Mouse (Mus musculus): ENCODE results near the gene Cacnb3.

DNA sequence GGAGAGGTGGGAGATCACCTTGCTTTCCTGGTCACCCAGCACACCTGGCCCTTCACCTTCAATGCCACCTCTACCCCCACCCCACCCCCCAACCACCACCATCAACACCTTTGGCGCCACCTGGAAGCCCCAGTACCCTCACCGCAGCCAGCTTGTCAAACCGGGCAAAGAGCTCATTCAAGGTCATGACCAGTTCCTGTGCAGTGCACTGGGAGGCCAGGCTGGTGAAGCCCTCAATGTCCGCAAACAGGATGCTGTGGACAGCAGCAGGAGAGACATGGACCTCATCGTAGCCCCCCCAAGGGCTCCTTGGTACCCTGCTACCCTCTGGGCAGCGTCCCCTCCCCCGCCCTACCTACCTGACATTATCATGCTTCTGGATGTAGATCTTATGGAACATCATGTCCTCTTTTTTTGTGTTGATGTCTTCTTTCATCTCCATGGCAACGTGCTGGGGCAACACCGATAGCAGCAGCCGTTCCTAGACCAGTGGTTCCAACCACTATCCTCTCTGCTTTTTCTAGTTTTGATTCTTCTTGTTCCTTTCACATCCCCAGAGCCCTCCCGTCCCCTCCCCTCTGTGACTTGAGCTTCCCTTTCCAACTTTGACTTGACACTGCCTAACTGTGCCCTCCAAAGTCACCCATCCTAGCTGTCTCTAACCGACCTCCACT is 30.5 kb upstream of the Cacnb3 start:
- no peak for TF ChIP-seq EP300 (optimal IDR thresholded peaks at IDR 0.05)
- TF ChIP-seq CTCF (IDR thresholded peaks at IDR 0.05; ENCODE audit: low read depth): no peak
